Mouse (Mus musculus) thymus, postnatal 25 days (tissue): ENCODE measurements around the gene Tbc1d16.
A peak's percentile ranks its signal among the peaks of the same experiment; 100 is the strongest.
"Not testable (repeated sequence)": the region's sequence is repeated elsewhere in the genome, so short reads cannot be mapped to it uniquely, and the experiment has no call there.

Experiments
- DNase-seq: peaks from one replicate; pipeline ENCODE4 v3.0.0; 2022

The Tbc1d16 gene

DNA sequence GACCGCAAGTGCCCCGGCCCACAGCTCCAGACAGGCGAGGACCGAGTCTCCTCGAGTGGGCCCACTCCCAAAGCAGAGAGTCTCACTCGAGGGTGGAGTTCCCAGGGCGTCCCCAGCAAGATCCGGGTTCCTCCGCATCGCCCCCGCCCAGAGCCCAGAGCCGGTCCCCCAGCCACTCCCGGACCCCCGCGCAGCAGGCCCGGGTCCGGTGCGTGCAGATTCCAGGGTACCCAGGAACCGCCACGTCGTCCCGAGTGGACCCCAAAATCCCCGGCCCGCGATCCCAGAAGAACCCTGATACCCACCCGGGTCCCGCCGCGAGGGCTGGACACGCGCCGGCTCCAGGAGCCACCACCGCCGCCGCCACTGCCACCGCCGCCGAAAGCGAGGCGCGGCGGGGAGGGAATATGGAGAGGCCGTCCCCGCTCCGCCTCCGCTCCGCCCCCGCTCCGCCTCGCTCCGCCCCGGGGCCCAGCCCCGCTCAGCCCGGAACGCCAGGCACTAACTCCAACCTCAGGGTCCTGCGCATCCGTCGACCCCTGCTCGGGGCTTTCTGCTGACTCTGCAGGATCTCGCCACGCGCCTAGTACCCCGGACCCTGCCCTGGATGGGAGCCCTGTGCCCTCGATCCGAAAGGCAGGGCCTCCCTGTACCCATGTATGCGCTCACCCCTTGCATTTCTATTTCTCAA, at the start of gene Tbc1d16, which contains the start of gene Ccdc40:
Gene Tbc1d16 (minus strand): TSS at position 409 of the 691 bp plus-strand sequence.
Gene Ccdc40 (plus strand): TSS at position 482 of the 691 bp plus-strand sequence.
- peak; percentile 68 for DNase-seq

DNA sequence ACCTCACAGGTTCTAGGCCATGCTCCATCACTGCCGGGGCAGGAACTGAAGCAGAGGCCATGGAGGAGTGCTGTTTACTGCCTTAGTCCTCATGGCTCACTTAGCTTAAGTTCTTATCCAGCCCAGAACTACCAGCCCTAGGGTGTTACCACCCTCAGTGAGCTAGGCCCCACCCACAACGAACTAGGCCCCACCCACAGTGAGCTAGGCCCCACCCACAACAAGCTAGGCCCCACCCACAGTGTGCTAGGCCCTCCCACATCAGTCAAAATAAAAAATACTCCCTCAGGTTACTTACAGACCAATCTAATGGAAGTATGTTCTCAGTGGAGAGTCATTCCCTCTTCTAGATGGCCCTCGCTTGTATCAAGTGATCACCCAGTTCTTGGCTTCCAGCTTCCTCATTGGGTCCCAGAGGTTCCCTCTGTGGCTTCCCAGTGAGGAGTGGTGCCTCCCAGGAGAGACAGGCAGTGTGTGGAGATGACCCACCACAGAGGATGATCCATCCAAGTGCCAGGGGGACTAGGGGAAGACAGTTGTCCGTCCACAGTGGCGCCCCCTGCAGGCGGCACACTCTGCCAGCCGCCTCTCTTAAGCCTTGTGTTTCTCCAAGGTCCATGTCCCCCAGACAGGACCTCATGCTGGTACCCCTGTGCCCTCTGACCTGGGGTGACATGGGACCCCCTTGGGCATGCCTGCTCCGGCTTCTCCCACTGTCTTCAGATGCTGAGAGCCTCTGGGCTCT, 45.1 kb upstream of the Tbc1d16 start:
- no peak for DNase-seq

GRCm38 (mm10) chr11:119272492-119272891, 44.2 kb upstream of the Tbc1d16 start:
- DNase-seq = not testable (repeated sequence)

- DNase-seq = no peak
Measured at GRCm38 (mm10) chr11:119268557-119269195, 40.4 kb upstream of the Tbc1d16 start.

DNA sequence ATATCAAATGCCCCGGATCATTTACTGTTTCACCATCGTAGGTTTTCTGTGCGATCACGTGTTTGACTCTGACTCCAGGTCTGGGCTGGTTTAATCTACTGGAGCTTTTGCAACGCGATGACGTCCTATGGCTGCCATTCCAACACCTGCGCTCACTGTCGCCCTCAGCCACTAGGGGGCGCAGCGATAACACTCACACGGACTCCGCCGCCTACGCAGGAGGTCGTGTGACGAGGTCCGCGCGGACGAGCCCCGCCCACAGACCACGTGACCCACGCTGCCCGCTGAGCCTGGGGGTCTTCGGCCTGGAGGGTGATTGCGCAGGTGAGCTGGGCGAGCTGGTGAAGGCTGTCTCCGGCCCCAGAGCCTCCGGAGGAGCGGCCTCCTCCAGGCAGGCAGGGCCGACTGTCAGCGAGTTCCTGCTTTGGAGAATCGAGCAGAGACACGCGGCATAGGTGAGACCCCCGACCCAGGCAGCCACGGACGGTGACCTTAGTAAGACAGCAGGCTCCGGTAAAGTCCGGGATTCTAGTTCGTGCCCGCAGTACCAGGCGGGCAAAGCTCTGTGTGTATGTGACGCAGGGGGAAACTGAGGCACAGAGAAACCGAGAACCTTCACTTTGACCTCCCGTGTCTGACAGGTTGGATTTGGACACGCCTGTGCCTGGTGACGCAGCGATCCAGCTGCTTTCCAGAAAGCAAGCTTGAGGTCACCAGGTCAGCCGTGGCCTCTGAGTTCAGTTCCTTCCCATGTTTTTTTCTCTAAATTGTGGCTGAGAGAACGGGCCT, 39.7 kb upstream of the Tbc1d16 start, which contains the start of gene Gaa:
Gene Gaa (plus strand): TSS at position 120 of the 789 bp plus-strand sequence.
- peak; percentile 97 for DNase-seq

GRCm38 (mm10) chr11:119267241-119267674, 39.0 kb upstream of the Tbc1d16 start:
- no peak for DNase-seq

DNA sequence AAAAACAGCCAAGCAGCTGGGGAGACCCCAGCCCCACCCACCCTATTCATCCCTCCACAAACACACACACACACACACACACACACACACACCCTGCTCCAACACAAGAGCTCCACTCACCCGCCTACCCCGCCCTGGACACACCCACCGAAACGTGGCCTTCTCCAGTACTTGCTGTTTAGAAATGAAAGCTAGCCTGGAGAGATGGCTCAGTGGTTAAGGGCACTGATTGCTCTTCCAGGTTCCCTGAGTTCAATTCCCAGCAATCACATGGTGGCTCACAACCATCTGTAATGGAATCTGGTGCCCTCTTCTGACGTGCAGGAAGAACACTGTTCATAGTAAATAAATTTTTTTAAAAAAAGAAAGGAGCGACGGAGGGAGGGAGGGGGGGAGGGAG, 37.5 kb upstream of the Tbc1d16 start:
- no peak for DNase-seq

- DNase-seq = no peak
Measured at GRCm38 (mm10) chr11:119264413-119264812, 36.1 kb upstream of the Tbc1d16 start.

DNA sequence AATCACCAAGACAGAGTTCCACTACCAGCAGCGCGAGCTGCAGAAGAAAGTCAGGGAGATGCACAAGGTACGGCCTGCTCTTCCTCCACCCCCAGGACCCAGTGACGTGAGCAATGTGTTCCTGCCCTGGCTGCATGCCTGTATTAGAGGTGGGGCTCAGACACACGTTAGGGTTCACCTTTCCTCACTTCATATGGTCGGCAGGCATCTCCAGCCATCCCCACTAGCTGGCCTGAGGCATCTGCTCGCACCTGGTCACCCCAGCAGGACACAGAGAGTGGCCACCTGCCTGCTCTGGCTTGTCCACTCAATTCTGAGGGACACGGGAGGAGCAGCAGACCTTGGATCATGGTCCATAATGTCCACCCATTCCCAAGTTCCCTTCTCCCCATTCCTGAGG, 31.7 kb upstream of the Tbc1d16 start:
- no peak for DNase-seq

- peak; percentile 51 for DNase-seq
Measured at GRCm38 (mm10) chr11:119258572-119259322, 30.4 kb upstream of the Tbc1d16 start.

DNA sequence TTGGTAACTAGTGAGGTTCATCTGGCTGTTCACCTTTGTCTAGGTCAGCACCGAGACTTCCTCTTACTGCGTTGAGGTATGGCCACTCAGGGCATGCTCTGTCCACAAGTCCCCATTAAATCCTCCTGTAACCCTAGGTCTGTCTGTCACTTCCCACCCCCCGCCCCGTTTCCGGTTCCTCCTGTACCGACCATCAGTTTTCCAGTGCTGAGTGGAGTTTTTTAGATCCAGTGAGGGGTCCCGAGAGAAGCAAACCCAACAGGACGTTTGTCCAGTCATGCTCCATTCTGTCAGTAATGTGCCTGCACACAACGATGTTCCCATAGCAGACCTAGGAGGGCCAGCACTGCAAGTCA, 29.9 kb upstream of the Tbc1d16 start:
- no peak for DNase-seq

DNA sequence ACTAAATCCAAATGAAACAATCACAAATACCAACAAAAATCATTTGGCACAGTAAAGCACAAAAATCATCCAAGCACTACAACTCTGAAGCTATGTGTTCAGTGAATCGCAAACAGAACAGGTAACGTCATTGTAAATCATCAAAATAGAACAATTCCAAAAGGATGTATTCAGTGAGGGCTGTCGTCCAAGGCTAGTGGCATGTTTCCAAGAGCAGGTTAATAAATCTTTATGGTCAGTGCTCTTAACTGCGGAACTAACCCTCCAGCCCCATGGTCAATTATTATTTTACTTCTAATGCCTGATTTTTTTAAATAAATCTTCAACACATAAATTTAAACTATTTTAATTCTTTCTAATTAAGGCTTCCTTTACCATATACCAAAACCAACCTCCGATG, 28.3 kb upstream of the Tbc1d16 start:
- not testable (repeated sequence) for DNase-seq

- DNase-seq = peak; percentile 65
Measured at GRCm38 (mm10) chr11:119252854-119253541, 24.7 kb upstream of the Tbc1d16 start.

- DNase-seq = no peak
Measured at GRCm38 (mm10) chr11:119250998-119251397, 22.7 kb upstream of the Tbc1d16 start.

GRCm38 (mm10) chr11:119249011-119249410, 20.7 kb upstream of the Tbc1d16 start:
- no peak for DNase-seq

DNA sequence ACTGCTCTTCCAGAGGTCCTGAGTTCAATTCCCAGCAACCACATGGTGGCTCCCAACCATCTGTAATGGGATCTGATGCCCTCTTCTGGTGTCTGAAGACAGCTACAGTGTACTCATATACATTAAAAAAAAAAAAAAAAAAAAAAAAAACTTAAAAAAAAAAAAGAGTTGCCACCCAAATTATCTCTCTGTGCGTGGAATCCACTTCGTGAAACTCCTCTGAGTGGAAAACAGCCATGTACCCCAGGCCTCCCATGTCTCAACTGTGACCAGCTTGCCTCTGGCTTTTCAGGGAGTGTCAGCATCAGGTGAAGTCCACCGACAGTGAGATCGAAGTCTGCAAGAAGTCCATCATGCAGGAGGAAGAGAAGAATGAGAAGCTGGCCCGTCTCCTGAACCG, 17.2 kb upstream of the Tbc1d16 start:
- not testable (repeated sequence) for DNase-seq

- DNase-seq = no peak
Measured at GRCm38 (mm10) chr11:119239480-119239879, 11.2 kb upstream of the Tbc1d16 start.

DNA sequence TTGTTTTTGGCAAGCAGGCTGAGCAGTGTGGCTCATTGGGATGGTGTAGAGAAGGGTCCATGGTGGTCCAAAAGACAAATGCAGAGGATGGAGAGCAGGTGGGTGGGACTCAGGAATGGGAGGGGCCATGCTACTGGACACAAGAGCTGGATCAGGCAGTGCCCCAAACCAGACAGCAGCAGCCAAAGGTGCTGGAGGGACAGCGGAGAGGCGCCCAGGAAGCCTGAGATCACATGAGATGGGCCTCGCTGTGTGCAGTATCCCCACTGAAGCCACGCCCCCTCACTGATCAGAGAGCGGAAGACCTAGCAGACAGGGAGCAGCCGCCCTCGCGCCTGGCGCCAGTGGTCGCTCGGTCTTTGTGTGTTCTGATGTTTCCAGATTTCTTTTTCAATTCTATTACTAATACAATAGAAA, 10.0 kb upstream of the Tbc1d16 start:
- peak; percentile 83 for DNase-seq

DNA sequence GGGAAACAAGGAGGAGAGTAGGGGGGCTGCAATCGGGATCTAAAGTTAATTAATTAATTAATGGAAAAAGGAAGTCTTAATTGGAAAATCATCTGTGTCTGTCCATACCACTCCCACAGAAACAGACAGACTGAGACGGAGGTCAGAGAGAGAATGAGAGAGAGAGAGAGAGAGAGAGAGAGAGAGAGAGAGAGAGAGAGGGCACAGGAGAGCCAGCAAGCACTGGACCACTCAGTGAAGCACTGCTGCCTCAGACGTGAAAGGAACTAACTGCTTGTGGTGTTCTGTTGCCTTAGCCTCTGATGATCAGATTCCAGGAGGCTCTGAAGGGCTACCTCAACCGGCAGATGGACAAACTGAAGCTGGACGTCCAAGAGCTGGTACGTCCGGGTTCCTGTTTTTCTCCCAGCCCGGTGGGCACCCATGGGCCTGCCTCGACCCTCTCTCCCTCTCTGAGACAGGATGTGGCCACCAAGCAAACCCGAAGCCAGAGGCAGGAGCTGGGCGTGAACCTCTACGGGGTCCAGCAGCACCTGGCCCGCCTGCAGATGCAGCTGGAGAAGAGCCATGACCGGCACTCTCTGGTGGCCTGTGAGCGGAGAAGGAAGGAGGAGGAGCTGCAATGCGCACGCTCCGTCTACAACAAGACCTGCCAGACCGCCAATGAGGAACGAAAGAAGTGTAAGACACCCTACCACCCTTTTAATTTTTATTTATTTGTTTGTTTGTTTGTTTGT, 9.4 kb upstream of the Tbc1d16 start:
- DNase-seq = peak; percentile 60

- DNase-seq = no peak
Measured at GRCm38 (mm10) chr11:119237007-119237406, 8.7 kb upstream of the Tbc1d16 start.

DNA sequence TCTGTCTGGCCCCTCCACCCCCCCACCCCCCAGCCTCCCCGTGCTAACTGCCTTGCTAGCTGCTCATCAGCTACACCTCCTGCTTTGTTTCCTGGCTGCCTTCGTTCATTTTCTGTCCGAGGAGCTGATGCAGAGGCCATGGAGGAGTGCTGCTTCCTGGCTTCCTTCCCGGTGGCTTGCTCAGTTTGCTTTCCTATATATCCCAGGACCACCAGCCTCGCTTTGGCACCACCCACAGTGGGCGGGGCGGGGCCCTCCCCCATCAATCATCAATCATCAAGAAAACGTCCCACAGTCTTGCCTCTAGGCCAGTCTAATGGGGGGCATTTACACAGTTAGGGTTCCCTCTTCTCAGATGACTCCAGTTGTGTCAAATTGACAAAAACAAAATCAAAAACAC, 8.1 kb upstream of the Tbc1d16 start:
- no peak for DNase-seq
